Mouse (Mus musculus) adrenal gland, adult 8-10 months (tissue): Measurements from ENCODE around the gene Vmn2r100. TPM values are rescaled to one million over a fixed set of nuclear protein-coding genes. Genes with fewer than 3 reads are reported as not detected.

Source experiments
- DNase-seq: peaks from one replicate; pipeline ENCODE4 v3.0.0; 2022
- total RNA-seq, 4 experiments: library from RNA; stranded (reverse); gene quantifications; 2 replicates each; pipeline ENCODE4 v1.2.4; 2022

The Vmn2r100 gene
- total RNA-seq, result not detected

DNA sequence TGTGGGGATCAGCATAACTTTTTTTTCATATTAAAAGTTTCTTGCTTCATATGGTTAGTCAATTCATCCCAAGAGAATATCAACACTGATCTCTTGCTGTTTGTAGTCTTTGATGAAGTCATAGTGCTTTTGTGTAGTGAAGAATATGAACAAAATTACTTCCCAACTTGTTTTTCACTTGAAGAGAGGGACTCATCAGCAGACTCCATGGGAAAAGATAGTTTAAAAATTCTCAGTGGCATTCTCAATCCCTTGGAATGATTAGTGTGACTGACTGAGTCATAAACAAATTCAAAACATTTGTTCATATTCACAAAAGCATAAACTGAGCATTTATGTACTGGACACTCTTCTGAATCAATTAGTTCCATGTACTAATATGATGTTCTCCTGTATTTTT lies at the start of gene Vmn2r100:
TSS of gene Vmn2r100 (plus strand) at position 301 of the 400 bp plus-strand sequence.
- no peak for DNase-seq

GRCm38 (mm10) chr17:19482866-19483265 lies 21.7 kb upstream of the Vmn2r100 start:
- no peak for DNase-seq

GRCm38 (mm10) chr17:19576927-19577326 lies 72.4 kb downstream of the Vmn2r100 start, which contains the start of gene Vmn2r101:
Gene Vmn2r101 (plus strand): TSS chr17:19577227.
- no peak for DNase-seq

Other genes starting within 250 kb of the Vmn2r100 start
- not detected for gene Vmn2r99, start 142.8 kb upstream of the Vmn2r100 start, total RNA-seq
- not detected for gene Vmn2r101, start 72.5 kb downstream of the Vmn2r100 start, total RNA-seq
- not detected for gene Vmn2r102, start 155.6 kb downstream of the Vmn2r100 start, total RNA-seq